8 mouse cellular contexts compared by ENCODE assay signal in the genomic region with DNA sequence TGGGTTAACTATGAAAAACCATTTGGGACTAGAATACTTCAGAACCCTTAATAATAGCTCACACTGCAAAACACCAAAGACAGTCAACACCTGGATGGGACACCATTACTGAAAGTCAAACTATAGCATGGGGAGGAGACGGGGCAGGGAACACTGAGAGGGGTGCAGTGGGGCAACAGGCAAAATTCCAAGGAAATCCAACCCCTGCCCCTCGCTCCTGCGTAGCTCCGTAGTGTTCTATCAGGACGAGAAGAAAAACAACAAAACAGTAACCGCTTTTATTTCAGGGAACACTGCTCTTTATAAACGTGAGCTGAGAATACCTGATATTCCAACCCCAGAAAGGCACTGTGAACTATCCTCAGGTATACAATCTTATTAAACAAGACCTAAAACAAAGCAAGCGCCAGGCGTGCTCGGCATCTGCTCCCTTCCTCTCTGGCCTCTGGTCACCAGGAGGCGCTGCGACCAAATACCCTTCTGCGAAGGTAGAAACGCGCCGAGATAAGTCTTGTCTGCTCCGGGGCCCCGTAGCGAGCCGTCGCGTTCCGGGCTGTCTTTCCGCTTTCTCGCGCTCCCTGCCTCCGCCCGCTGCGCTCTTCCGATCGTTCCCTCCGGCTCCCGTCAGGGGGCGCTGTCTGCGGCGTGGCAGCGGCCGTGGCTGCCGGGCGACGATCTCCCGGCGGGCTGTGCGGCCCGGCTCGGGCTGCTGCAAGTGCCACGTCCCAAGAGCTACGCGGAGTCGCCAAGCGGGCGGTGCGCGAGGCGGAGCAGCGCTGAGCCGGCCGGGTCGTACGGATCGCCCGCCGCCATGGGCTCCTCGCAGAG. TPM values are rescaled to one million over a fixed set of nuclear protein-coding genes. Genes with fewer than 3 reads are reported as not detected.
A peak's percentile ranks its signal among the peaks of the same experiment; 100 is the strongest.
DNase-seq lines count a peak whose midpoint lies in the region; ATAC-seq lines count a peak whose summit lies in the region.

A gene (plus strand): TSS at position 690 of the 828 bp plus-strand sequence.

- H3K36me3 ChIP-seq in hindbrain, embryonic 15.5 days = no peaks in the 10 kb centered on the region

- H3K27me3 ChIP-seq in hindbrain, embryonic 15.5 days = no peaks in the 10 kb centered on the region

- DNase-seq in T-cell, adult 2 months (ENCODE audit: low spot score) = peak; percentile 96
- DNase-seq in cerebellum, postnatal 36 days = peak; percentile 97 to 99
- DNase-seq in frontal cortex, postnatal 36 days (ENCODE audit: low spot score in 2 of 2) = peak; percentile 96 to 97
- DNase-seq in left cerebral cortex, adult 11 months (ENCODE audit: low spot score) = peak; percentile 92
- DNase-seq in lung, postnatal 4 days = peak; percentile 97 to 98
- DNase-seq in retina, postnatal 7 days (ENCODE audit: low read depth, low spot score) = peak; percentile 95
- DNase-seq in urinary bladder, adult 2 months (ENCODE audit: low spot score) = peak; percentile 88

- H3K9ac ChIP-seq in hindbrain, embryonic 15.5 days = peak within 1 kb of the TSS; percentile 96

- H3K4me1 ChIP-seq in hindbrain, embryonic 15.5 days (replicated peaks) = peaks cover 23% of the 10 kb centered on the region

- H3K9me3 ChIP-seq in hindbrain, embryonic 15.5 days = no peaks in the 10 kb centered on the region

- peak within 1 kb of the TSS; percentile 64 for H3K4me2 ChIP-seq in hindbrain, embryonic 15.5 days

- WGBS in hindbrain, embryonic 15.5 days = 2% methylated on average over 64 of the region's 64 CpGs

- peak within 1 kb of the TSS; percentile 93 for H3K4me3 ChIP-seq in hindbrain, embryonic 15.5 days

- ATAC-seq in hindbrain, embryonic 15.5 days (ENCODE audit: low FRiP score, low read depth) = peak; percentile 96

- peak within 1 kb of the TSS; percentile 86 for H3K27ac ChIP-seq in hindbrain, embryonic 15.5 days (replicated peaks)

RNA-seq across cellular contexts. Expression of the gene that starts here (rescaled TPM):
- polyA plus RNA-seq in hindbrain, embryonic 15.5 days (2015; fragmentation: Nextera tagmentation; extraction: Ambion mirVana) = 134 and 144 TPM in 2 replicates
- 87.2 and 87.6 TPM in 2 replicates for polyA plus RNA-seq in urinary bladder, adult 2 months (2012; rRNA removed)

Comparison
In these comparisons a context has a peak if more than half of its experiments do, and no peak if none do; other contexts are left out.
1. Peak in every context shown above with its lines: DNase-seq, ATAC-seq, H3K4me3 ChIP-seq and H3K27ac ChIP-seq.